Mouse (Mus musculus): Measurements from ENCODE around the gene Ddost. TPM values are rescaled to one million over a fixed set of nuclear protein-coding genes. Genes with fewer than 3 reads are reported as not detected.

Gene Ddost
- polyA plus RNA-seq, 1 experiment from 2014 or later: 208 TPM

- no peak overlapping the region for H3K4me3 ChIP-seq
- 0 out of 2 replicates have a peak, but pooled peaks cover 4% of the 10 kb centered on the region for H3K27me3 ChIP-seq
- no peak for ATAC-seq (ENCODE audit: low FRiP score)
- H3K36me3 ChIP-seq: no peaks in the 10 kb centered on the region
- H3K9me3 ChIP-seq: no peaks in the 10 kb centered on the region
- no peak overlapping the region for H3K4me2 ChIP-seq
- H3K27ac ChIP-seq: no peak overlapping the region
- WGBS: 88% methylated on average over 13 of the region's 13 CpGs
- H3K9ac ChIP-seq: no peak overlapping the region
- H3K4me1 ChIP-seq (replicated peaks): peaks cover 17% of the 10 kb centered on the region
These were observed 12.5 kb upstream of the Ddost start for GRCm38 (mm10) chr4:138292028-138292427.

GRCm38 (mm10) chr4:138293261-138293948, 11.1 kb upstream of the Ddost start:
- Histone ChIP-seq H3K4me2 (peak overlapping the region; percentile 25; the same call in 1 of the 2 replicates), H3K27me3 (0 out of 2 replicates have a peak, but pooled peaks cover under 1% of the 10 kb centered on the region), H3K36me3 (no peaks in the 10 kb centered on the region), H3K27ac (peak overlapping the region; percentile 93), H3K4me1 (replicated peaks) (peaks cover 15% of the 10 kb centered on the region), H3K9me3 (no peaks in the 10 kb centered on the region), H3K4me3 (no peak overlapping the region), H3K9ac (0 out of 2 replicates have a peak overlapping the region, but pooled peaks have one; percentile 43)
- peak; percentile 94 for ATAC-seq (ENCODE audit: low FRiP score)
- WGBS: 60% methylated on average over 18 of the region's 18 CpGs

GRCm38 (mm10) chr4:138293949-138294550, 10.5 kb upstream of the Ddost start:
- 0 out of 2 replicates have a peak overlapping the region, but pooled peaks have one; percentile 25 for H3K4me2 ChIP-seq
- WGBS: 64% methylated on average over 11 of the region's 14 CpGs
- peak; percentile 80 for ATAC-seq (ENCODE audit: low FRiP score)

GRCm38 (mm10) chr4:138301271-138301780, 3.2 kb upstream of the Ddost start:
- no peak overlapping the region for H3K27ac ChIP-seq
- no peaks in the 10 kb centered on the region for H3K9me3 ChIP-seq
- no peak overlapping the region for H3K9ac ChIP-seq
- no peak for ATAC-seq (ENCODE audit: low FRiP score)
- H3K36me3 ChIP-seq: no peaks in the 10 kb centered on the region
- 85% methylated on average over 10 of the region's 10 CpGs for WGBS
- H3K4me2 ChIP-seq: no peak overlapping the region
- no peaks in the 10 kb centered on the region for H3K27me3 ChIP-seq
- no peak overlapping the region for H3K4me3 ChIP-seq
- peaks cover 26% of the 10 kb centered on the region for H3K4me1 ChIP-seq (replicated peaks)

More at GRCm38 (mm10) chr4:138293949-138294550, 10.5 kb upstream of the Ddost start:
- no peaks in the 10 kb centered on the region for H3K36me3 ChIP-seq
- no peaks in the 10 kb centered on the region for H3K9me3 ChIP-seq
- H3K4me1 ChIP-seq (replicated peaks): peaks cover 15% of the 10 kb centered on the region
- H3K27ac ChIP-seq: peak overlapping the region; percentile 93
- H3K27me3 ChIP-seq: no peaks in the 10 kb centered on the region
- no peak overlapping the region for H3K9ac ChIP-seq
- no peak overlapping the region for H3K4me3 ChIP-seq

- Histone ChIP-seq H3K9ac (no peak overlapping the region), H3K27ac (no peak overlapping the region), H3K27me3 (no peaks in the 10 kb centered on the region), H3K4me2 (no peak overlapping the region), H3K4me3 (no peak overlapping the region), H3K36me3 (peaks cover 16% of the 10 kb centered on the region), H3K9me3 (no peaks in the 10 kb centered on the region), H3K4me1 (replicated peaks) (peaks cover 43% of the 10 kb centered on the region)
- 92% methylated on average over 3 of the region's 3 CpGs for WGBS
- ATAC-seq (ENCODE audit: low FRiP score): no peak
These were observed 1.5 kb upstream of the Ddost start for GRCm38 (mm10) chr4:138303011-138303410.

- peaks cover 44% of the 10 kb centered on the region for H3K4me1 ChIP-seq (replicated peaks)
- H3K27me3 ChIP-seq: no peaks in the 10 kb centered on the region
- 15% methylated on average over 18 of the region's 18 CpGs for WGBS
- peak overlapping the region; percentile 81 for H3K9ac ChIP-seq
- peak overlapping the region; percentile 88 for H3K4me2 ChIP-seq
- no peaks in the 10 kb centered on the region for H3K9me3 ChIP-seq
- no peak for ATAC-seq (ENCODE audit: low FRiP score)
- H3K4me3 ChIP-seq: peak overlapping the region; percentile 95
- peak overlapping the region; percentile 84 for H3K27ac ChIP-seq
- H3K36me3 ChIP-seq: peaks cover 23% of the 10 kb centered on the region
These were observed 788 bp upstream of the Ddost start for GRCm38 (mm10) chr4:138303742-138304141.

GRCm38 (mm10) chr4:138307025-138307424, 2.5 kb downstream of the Ddost start:
- WGBS: 73% methylated on average over 3 of the region's 3 CpGs
- H3K4me3 ChIP-seq: no peak overlapping the region
- no peaks in the 10 kb centered on the region for H3K27me3 ChIP-seq
- peaks cover 54% of the 10 kb centered on the region for H3K36me3 ChIP-seq
- ATAC-seq (ENCODE audit: low FRiP score): no peak
- no peak overlapping the region for H3K27ac ChIP-seq
- no peak overlapping the region for H3K9ac ChIP-seq
- H3K4me1 ChIP-seq (replicated peaks): peaks cover 44% of the 10 kb centered on the region
- H3K9me3 ChIP-seq: no peaks in the 10 kb centered on the region
- no peak overlapping the region for H3K4me2 ChIP-seq

GRCm38 (mm10) chr4:138307739-138308138, 3.2 kb downstream of the Ddost start:
- Histone ChIP-seq H3K36me3 (peaks cover 62% of the 10 kb centered on the region), H3K27ac (no peak overlapping the region), H3K27me3 (no peaks in the 10 kb centered on the region), H3K4me3 (no peak overlapping the region), H3K4me1 (replicated peaks) (peaks cover 44% of the 10 kb centered on the region), H3K9me3 (no peaks in the 10 kb centered on the region), H3K4me2 (no peak overlapping the region), H3K9ac (no peak overlapping the region)
- no peak for ATAC-seq (ENCODE audit: low FRiP score)
- WGBS: 90% methylated on average over 12 of the region's 12 CpGs

GRCm38 (mm10) chr4:138310311-138310910, 5.9 kb downstream of the Ddost start:
- ATAC-seq (ENCODE audit: low FRiP score): no peak
- H3K36me3 ChIP-seq: peaks cover 88% of the 10 kb centered on the region
- no peaks in the 10 kb centered on the region for H3K27me3 ChIP-seq
- no peak overlapping the region for H3K9ac ChIP-seq
- H3K9me3 ChIP-seq: no peaks in the 10 kb centered on the region
- WGBS: 97% methylated on average over 19 of the region's 19 CpGs
- no peak overlapping the region for H3K4me3 ChIP-seq
- H3K27ac ChIP-seq: no peak overlapping the region
- H3K4me2 ChIP-seq: no peak overlapping the region
- peaks cover 27% of the 10 kb centered on the region for H3K4me1 ChIP-seq (replicated peaks)

- H3K9me3 ChIP-seq: no peaks in the 10 kb centered on the region
- H3K27me3 ChIP-seq: no peaks in the 10 kb centered on the region
- no peak overlapping the region for H3K4me3 ChIP-seq
- H3K36me3 ChIP-seq: peaks cover 97% of the 10 kb centered on the region
- no peak overlapping the region for H3K27ac ChIP-seq
- H3K4me2 ChIP-seq: no peak overlapping the region
- H3K4me1 ChIP-seq (replicated peaks): peaks cover 15% of the 10 kb centered on the region
- no peak overlapping the region for H3K9ac ChIP-seq
- 70% methylated on average over 8 of the region's 8 CpGs for WGBS
- peak; percentile 46; the same call in 1 of the 2 replicates for ATAC-seq (ENCODE audit: low FRiP score)
These were observed 7.1 kb downstream of the Ddost start for GRCm38 (mm10) chr4:138311595-138311994.

GRCm38 (mm10) chr4:138312105-138312504, 7.6 kb downstream of the Ddost start:
- Histone ChIP-seq H3K27me3 (no peaks in the 10 kb centered on the region), H3K9ac (no peak overlapping the region), H3K4me3 (no peak overlapping the region), H3K4me1 (replicated peaks) (peaks cover 10% of the 10 kb centered on the region), H3K4me2 (no peak overlapping the region), H3K27ac (no peak overlapping the region), H3K36me3 (peaks cover 97% of the 10 kb centered on the region), H3K9me3 (no peaks in the 10 kb centered on the region)
- 96% methylated on average over 3 of the region's 3 CpGs for WGBS
- no peak for ATAC-seq (ENCODE audit: low FRiP score)

- Histone ChIP-seq H3K27me3 (no peaks in the 10 kb centered on the region), H3K9ac (no peak overlapping the region), H3K36me3 (peaks cover 95% of the 10 kb centered on the region), H3K9me3 (no peaks in the 10 kb centered on the region), H3K4me2 (no peak overlapping the region), H3K4me3 (no peak overlapping the region), H3K4me1 (replicated peaks) (peaks cover 9% of the 10 kb centered on the region; the same call in 1 of the 2 replicates), H3K27ac (no peak overlapping the region)
- ATAC-seq (ENCODE audit: low FRiP score): no peak
- 96% methylated on average over 11 of the region's 11 CpGs for WGBS
These were observed 8.5 kb downstream of the Ddost start for GRCm38 (mm10) chr4:138313021-138313420.
